Mouse (Mus musculus) kidney, embryonic 14.5 days (tissue): Measurements from ENCODE around the gene Trap1. TPM values are rescaled to one million over a fixed set of nuclear protein-coding genes. Genes with fewer than 3 reads are reported as not detected.
"Not testable (repeated sequence)": the region's sequence is repeated elsewhere in the genome, so short reads cannot be mapped to it uniquely, and the experiment has no call there.

Source experiments
- ATAC-seq: fragments of 200-750 bp; cut with Nextera tagmentation; 2 replicates; pipeline ENCODE4 v1.8.0; 2017; ENCODE audit warnings: moderate number of reproducible peaks, mild to moderate bottlenecking, moderate TSS enrichment, moderate library complexity; ENCODE audit not compliant: low FRiP score, low TSS enrichment
- H3K27ac ChIP-seq: fragments of 300-500 bp; sonication (generic); 2 replicates; pipeline ENCODE4 v1.5.1; 2014; ENCODE audit warnings: low read depth, mild to moderate bottlenecking, low read length, moderate library complexity, mixed read lengths
- H3K27me3 ChIP-seq: fragments of 300-500 bp; sonication (generic); 2 replicates; pipeline ENCODE4 v1.6.1; 2014; ENCODE audit warnings: mild to moderate bottlenecking, low read length; ENCODE audit not compliant: control insufficient read depth, insufficient read depth
- H3K36me3 ChIP-seq: fragments of 300-500 bp; sonication (generic); 2 replicates; pipeline ENCODE4 v1.6.1; 2014; ENCODE audit warnings: low read length, mixed read lengths; ENCODE audit not compliant: control insufficient read depth, insufficient read depth
- H3K4me1 ChIP-seq: fragments of 300-500 bp; sonication (generic); 2 replicates; pipeline ENCODE4 v1.6.1; 2014; ENCODE audit warnings: low read length, mixed read lengths; ENCODE audit not compliant: control insufficient read depth, insufficient read depth
- H3K4me2 ChIP-seq: fragments of 300-500 bp; sonication (generic); replicated peaks from 2 replicates; pipeline ENCODE4 v1.6.1; 2014; ENCODE audit warnings: low read depth, mild to moderate bottlenecking, low read length
- H3K4me3 ChIP-seq: fragments of 300-500 bp; sonication (generic); 2 replicates; pipeline ENCODE4 v1.5.1; 2014; ENCODE audit warnings: mild to moderate bottlenecking, low read length
- H3K9ac ChIP-seq: fragments of 300-500 bp; sonication (generic); 2 replicates; pipeline ENCODE4 v1.6.1; 2014; ENCODE audit warnings: low read depth, mild to moderate bottlenecking, low read length, moderate library complexity
- H3K9me3 ChIP-seq: fragments of 300-500 bp; sonication (generic); 2 replicates; pipeline ENCODE4 v1.6.1; 2016; ENCODE audit warnings: low read length; ENCODE audit not compliant: control insufficient read depth
- WGBS: fragments of 180-500 bp; shearing (Covaris S2); extraction: QIAGEN DNeasy Blood & Tissue Kit; methylation state at CpG from one replicate; pipeline ENCODE4 v1.1.7; 2014; 5-methylcytosine and 5-hydroxymethylcytosine counted together
- microRNA-seq: library from miRNA; unstranded; fragments of <30 nt; microRNA quantifications from one replicate; pipeline ENCODE4, GENCODE M21; 2016
- polyA plus RNA-seq: library from polyadenylated mRNA; unstranded; fragments of >200 nt; fragmentation: Nextera tagmentation; extraction: Ambion mirVana; gene quantifications from 2 replicates; pipeline ENCODE4 v1.2.1, GENCODE M21; 2014

Gene Trap1
- polyA plus RNA-seq, 1 experiment from 2014 or later: 116 TPM

DNA sequence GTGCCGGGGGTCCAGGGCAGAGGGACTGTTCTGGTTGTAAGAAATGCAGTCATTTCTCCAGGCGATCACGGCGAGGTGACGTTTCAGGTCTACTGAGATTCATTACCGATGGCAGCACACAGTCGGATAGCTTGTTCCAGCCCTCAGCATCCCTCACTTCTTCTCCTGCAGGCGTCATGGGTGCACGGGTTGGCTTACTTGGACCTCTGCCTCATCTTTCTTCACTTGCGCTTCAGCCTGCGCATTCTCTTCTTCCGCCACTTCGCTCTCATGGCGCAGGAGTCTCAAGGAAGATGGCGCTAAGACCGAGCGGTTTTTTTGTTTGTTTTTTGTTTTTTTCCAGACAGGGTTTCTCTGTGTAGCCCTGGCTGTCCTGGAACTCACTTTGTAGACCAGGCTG is 60.8 kb downstream of the Trap1 start:
- 85% methylated on average over 17 of the region's 17 CpGs for WGBS

DNA sequence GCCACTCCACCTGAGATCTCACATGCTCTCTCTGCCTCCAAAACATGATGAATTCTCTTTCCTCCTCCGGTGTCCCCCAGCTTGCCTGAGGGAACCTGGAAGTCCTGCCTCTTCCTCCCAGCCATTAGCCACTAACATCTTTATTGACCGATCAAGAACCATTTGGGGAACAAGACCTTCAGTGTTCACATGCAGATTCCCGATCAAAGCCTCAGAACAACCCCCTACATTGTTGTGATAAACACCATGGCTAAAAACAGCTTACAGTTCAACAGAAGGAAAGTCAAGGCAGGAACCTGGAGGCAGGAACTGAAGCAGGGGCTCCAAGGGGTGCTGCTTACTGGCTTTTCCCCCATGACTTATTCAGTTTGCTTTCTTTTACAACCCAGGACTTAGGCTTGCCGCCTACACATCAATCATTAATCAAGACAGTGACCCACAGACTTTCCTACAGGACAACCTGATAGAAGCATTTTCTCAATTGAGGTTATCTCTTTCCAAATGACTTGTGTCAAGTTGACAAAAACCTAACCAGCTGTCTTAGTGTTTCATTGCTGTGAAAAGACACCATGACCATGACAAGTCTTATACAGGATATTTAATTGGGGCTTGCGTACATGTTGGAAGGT is 63.5 kb downstream of the Trap1 start:
- H3K27ac ChIP-seq: no peak overlapping the region
- H3K9me3 ChIP-seq: no peaks in the 10 kb centered on the region
- H3K9ac ChIP-seq: no peak overlapping the region
- no peak overlapping the region for H3K4me3 ChIP-seq
- no peaks in the 10 kb centered on the region for H3K27me3 ChIP-seq
- no peak overlapping the region for H3K4me2 ChIP-seq
- H3K36me3 ChIP-seq: no peaks in the 10 kb centered on the region
- WGBS: 82% methylated on average over 5 of the region's 5 CpGs
- no peaks in the 10 kb centered on the region for H3K4me1 ChIP-seq
- no peak for ATAC-seq

More for the DNA sequence above, 60.8 kb downstream of the Trap1 start:
- not testable (repeated sequence) for H3K4me3 ChIP-seq, H3K9me3 ChIP-seq, H3K4me2 ChIP-seq, H3K9ac ChIP-seq, H3K27ac ChIP-seq, H3K4me1 ChIP-seq, H3K27me3 ChIP-seq, H3K36me3 ChIP-seq, ATAC-seq

DNA sequence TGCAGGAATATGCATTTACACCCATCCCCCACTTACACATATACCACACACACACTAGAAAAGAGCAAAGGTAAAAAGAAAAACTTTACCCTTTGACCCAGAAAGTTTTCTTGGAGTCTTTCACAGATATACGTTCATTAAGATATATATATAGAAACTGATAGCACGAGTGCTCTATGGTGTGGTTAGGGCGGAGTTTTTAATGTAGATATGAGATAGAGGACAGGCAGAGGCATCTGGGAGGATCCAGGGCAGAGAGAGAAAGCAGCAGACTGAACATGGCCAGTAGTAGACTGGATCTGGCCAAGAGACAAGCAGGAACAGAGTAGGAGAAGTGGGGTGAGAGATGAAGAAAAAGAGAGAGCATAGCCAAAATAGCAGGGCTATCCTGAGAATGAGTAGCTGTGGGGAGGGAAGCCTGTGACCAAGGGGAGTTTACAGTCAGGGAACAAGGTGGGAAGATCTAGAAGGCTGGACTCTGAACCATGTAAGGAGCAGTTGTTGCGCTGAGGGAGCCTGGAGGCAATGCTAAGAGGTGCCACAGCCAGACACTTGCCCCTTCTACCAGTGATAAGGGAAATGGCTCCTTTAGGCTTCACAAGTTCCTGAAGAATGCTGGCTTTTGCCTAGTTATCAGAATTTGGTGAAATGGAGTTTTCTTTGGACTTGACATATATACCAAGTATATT is 64.6 kb downstream of the Trap1 start:
- Histone ChIP-seq H3K27ac (no peak overlapping the region), H3K9me3 (no peaks in the 10 kb centered on the region), H3K4me3 (no peak overlapping the region), H3K9ac (no peak overlapping the region), H3K36me3 (no peaks in the 10 kb centered on the region), H3K4me2 (no peak overlapping the region), H3K4me1 (no peaks in the 10 kb centered on the region), H3K27me3 (no peaks in the 10 kb centered on the region)
- no peak for ATAC-seq
- WGBS: 77% methylated on average over 4 of the region's 4 CpGs

DNA sequence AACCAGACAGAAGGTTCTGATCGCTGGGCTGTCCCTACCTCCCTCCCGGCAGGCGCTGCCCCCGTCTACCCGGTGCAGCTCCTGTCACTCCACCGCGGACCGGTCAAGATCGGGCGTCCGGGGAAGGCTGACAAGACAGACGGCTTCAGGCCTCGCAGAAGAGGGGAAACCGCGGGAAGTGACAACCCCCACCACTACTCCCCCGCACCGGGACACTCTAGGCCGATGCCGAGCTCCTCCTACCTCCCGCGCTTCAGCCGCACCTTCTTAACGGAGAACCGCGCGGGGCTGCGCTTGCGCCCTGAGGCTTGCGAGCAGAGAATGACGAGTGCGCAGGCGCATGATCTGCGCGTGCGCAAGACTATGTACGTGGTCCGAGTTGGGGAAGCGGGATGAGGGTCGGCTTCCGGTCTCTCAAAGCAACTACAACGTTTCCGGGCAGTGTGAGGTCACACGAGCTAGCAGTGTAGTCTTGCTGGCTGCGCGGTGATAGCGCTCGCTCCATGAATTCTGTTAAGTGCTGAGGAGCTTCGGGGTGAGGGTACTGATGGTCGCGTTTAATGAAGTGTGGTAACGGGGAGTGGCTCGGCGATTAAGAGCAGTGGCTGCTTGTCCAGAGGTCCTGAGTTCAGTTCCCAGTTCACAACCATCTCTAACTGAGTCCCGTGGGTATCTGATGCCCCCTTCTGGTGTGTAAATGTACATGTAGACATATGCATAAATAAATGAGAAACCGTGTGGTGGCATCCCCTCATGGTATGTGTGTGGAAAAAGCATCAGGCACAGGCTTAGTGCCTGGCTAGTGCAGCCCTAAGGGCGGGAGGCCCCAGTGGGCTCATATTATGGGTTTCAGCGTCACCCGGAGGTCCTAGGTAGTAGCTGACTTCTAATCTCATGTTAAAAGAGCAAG is 73.9 kb downstream of the Trap1 start, which contains the start of gene Slx4:
Gene Slx4, minus strand, starts transcription at position 282 of the 910 bp plus-strand sequence.
- peak within 1 kb of the TSS; percentile 92 for H3K4me3 ChIP-seq
- peak within 1 kb of the TSS; percentile 86 for H3K4me2 ChIP-seq
- H3K9ac ChIP-seq: peak within 1 kb of the TSS; percentile 86
- WGBS: 2% methylated on average over 54 of the region's 58 CpGs
- H3K36me3 ChIP-seq: peaks cover 22% of the 10 kb centered on the region
- ATAC-seq: peak; percentile 97
- H3K27me3 ChIP-seq: no peaks in the 10 kb centered on the region
- peaks cover 8% of the 10 kb centered on the region; the same call in 1 of the 2 replicates for H3K4me1 ChIP-seq
- no peaks in the 10 kb centered on the region for H3K9me3 ChIP-seq
- H3K27ac ChIP-seq: peak within 1 kb of the TSS; percentile 91

Small RNAs within 50 kb of the gene (microRNA-seq; reads per million reads assigned to microRNA genes)
- gene Gm23413: not detected

Other genes starting within 250 kb of the Trap1 start
- not detected in 2 replicates for gene Olfr15, start 246.9 kb downstream of the Trap1 start, polyA plus RNA-seq
- 0.54 and 1.4 TPM in 2 replicates for gene Zfp174, start 230.6 kb downstream of the Trap1 start, polyA plus RNA-seq
- 34.2 and 58.4 TPM in 2 replicates for gene Naa60, start 205.5 kb downstream of the Trap1 start, polyA plus RNA-seq
- 3.7 and 7.1 TPM in 2 replicates for gene Zfp597, start 193.3 kb downstream of the Trap1 start, polyA plus RNA-seq
- 0.70 and 2.9 TPM in 2 replicates for gene Gm20695, start 193.2 kb downstream of the Trap1 start, polyA plus RNA-seq
- gene 1700037C18Rik, start 169.1 kb downstream of the Trap1 start, polyA plus RNA-seq: 7.0 and 10.2 TPM in 2 replicates
- gene Cluap1, start 169.0 kb downstream of the Trap1 start, polyA plus RNA-seq: 25.0 and 26.2 TPM in 2 replicates
- 1.7 and 2.1 TPM in 2 replicates for gene Nlrc3, start 101.2 kb downstream of the Trap1 start, polyA plus RNA-seq
- gene Slx4, start 74.1 kb downstream of the Trap1 start, polyA plus RNA-seq: 15.8 and 33.2 TPM in 2 replicates
- gene Dnase1, start 40.9 kb downstream of the Trap1 start, polyA plus RNA-seq: 4.6 and 8.0 TPM in 2 replicates
- gene Crebbp, start 136.2 kb upstream of the Trap1 start, polyA plus RNA-seq: 47.2 and 55.0 TPM in 2 replicates